Mouse (Mus musculus) cerebellum, postnatal 36 days (tissue): ENCODE results near the gene Memo1.

Experiments used
- DNase-seq, 2 experiments: peaks; one replicate each; pipeline ENCODE4 v3.0.0; 2021 to 2022; ENCODE audit warnings: mixed read lengths in 2 of 2

Gene Memo1

GRCm38 (mm10) chr17:74293687-74294425 lies 1.5 kb downstream of the Memo1 start:
- peak in 1 of 2 experiments; percentile 38 for DNase-seq

GRCm38 (mm10) chr17:74291640-74292361 lies 3.5 kb downstream of the Memo1 start:
- DNase-seq, result no peak

- DNase-seq, result no peak
Observed at GRCm38 (mm10) chr17:74290869-74291268, 4.5 kb downstream of the Memo1 start.

GRCm38 (mm10) chr17:74290198-74290597 lies 5.1 kb downstream of the Memo1 start:
- DNase-seq, result no peak

GRCm38 (mm10) chr17:74288626-74289025 lies 6.7 kb downstream of the Memo1 start:
- DNase-seq, result no peak

- DNase-seq, result no peak
Observed at GRCm38 (mm10) chr17:74286140-74286730, 9.1 kb downstream of the Memo1 start.

GRCm38 (mm10) chr17:74285730-74286129 lies 9.6 kb downstream of the Memo1 start:
- no peak for DNase-seq

- DNase-seq, result no peak
Observed at GRCm38 (mm10) chr17:74284397-74285115, 10.8 kb downstream of the Memo1 start.

- no peak for DNase-seq
Observed at GRCm38 (mm10) chr17:74282024-74282423, 13.3 kb downstream of the Memo1 start.

- DNase-seq, result no peak
Observed at GRCm38 (mm10) chr17:74278966-74279869, 16.1 kb downstream of the Memo1 start.

- DNase-seq, result no peak
Observed at GRCm38 (mm10) chr17:74274471-74274870, 20.9 kb downstream of the Memo1 start.

GRCm38 (mm10) chr17:74272683-74273205 lies 22.6 kb downstream of the Memo1 start:
- DNase-seq, result no peak

- DNase-seq, result no peak
Observed at GRCm38 (mm10) chr17:74271541-74272268, 23.6 kb downstream of the Memo1 start.

- DNase-seq, result no peak
Observed at GRCm38 (mm10) chr17:74270205-74270604, 25.1 kb downstream of the Memo1 start.

GRCm38 (mm10) chr17:74267415-74268180 lies 27.7 kb downstream of the Memo1 start:
- DNase-seq, result no peak

GRCm38 (mm10) chr17:74265636-74266035 lies 29.7 kb downstream of the Memo1 start:
- DNase-seq, result no peak

- no peak for DNase-seq
Observed at GRCm38 (mm10) chr17:74265156-74265505, 30.2 kb downstream of the Memo1 start.

GRCm38 (mm10) chr17:74264333-74265155 lies 30.8 kb downstream of the Memo1 start:
- no peak for DNase-seq

GRCm38 (mm10) chr17:74262415-74262814 lies 32.9 kb downstream of the Memo1 start:
- no peak for DNase-seq
